Mouse (Mus musculus): Measurements from ENCODE around the gene Ifnl2. TPM values are rescaled to one million over a fixed set of nuclear protein-coding genes. Genes with fewer than 3 reads are reported as not detected.
"Not testable (repeated sequence)": the region's sequence is repeated elsewhere in the genome, so short reads cannot be mapped to it uniquely, and the experiment has no call there.

Ifnl2 gene
- polyA plus RNA-seq, 1 experiment from 2014 or later = not detected

DNA sequence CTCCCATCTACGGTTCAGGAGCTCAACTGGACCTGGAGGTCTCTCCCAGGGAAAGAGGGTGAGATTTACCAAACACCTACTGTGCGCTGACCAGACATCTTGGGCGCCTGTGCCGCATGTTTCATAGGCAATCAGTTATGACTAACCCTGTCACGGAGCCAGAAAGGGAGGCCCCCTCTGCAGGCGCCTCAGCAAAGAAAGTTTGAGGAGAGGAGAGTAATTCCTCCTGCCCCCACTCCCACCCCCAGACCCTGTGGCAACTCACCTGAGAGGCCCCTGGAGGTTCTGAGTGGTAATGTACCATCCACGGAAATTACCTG is 35.6 kb upstream of the Ifnl2 start:
- H3K4me3 ChIP-seq (ENCODE audit: low read depth, low read length) = no peak overlapping the region
- H3K27ac ChIP-seq (ENCODE audit: low read depth, low read length) = no peak overlapping the region
- H3K9ac ChIP-seq (ENCODE audit: low read depth, low read length) = no peak overlapping the region
- H3K9me3 ChIP-seq (replicated peaks; ENCODE audit: control insufficient read depth, low read length) = no peaks in the 10 kb centered on the region
- H3K36me3 ChIP-seq (ENCODE audit: control insufficient read depth, insufficient read depth, low read length) = no peaks in the 10 kb centered on the region
- H3K4me2 ChIP-seq = no peak overlapping the region
- ATAC-seq (replicated peaks; ENCODE audit: insufficient number of reproducible peaks, low FRiP score, low TSS enrichment) = no peak
- peaks cover 46% of the 10 kb centered on the region for H3K27me3 ChIP-seq (ENCODE audit: control insufficient read depth, insufficient read depth, low read length)
- WGBS (ENCODE audit: insufficient replicate concordance) = 46% methylated on average over 7 of the region's 7 CpGs
- peaks cover 9% of the 10 kb centered on the region; the same call in 1 of the 2 replicates for H3K4me1 ChIP-seq (ENCODE audit: control insufficient read depth, insufficient read depth, low read length)

DNA sequence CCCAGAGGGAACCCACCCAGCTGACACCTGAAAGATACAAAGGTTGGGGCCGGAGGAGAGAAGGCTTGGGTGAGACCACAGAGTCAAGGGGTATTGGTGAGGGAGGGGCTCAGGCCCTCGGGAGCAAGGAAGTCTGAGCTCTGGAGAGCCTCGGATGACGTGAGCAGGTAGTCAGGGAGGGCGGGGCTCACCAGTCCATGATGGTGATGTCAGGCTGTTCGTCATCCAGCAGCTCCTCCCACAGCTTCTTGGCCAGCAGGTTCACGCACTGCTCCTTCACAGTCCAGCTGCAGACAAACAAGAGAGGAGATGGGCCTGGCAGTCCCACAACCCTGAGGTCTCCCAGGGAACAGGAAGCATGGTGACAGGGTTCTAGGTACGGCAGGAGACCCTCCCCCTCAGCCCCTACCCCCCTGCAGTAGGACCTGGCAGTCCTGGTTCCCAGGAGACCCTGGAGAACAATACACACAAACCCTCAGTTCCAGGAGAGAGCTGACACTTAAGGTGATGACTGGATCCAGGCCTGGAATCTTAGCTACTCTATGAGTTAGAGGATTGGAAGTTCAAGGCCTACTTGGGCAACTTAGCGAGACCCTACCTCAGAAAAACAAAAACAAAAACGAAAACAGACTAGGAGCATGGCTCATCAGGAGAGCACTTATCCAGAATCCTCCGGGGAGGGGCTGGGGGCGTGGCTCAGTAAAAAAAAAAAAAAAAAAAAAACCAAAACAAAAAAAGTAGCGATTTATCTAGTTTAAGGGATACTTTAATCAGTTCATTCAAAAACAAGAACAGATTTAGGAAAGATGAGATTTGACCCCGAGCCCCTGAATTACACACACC is 35.0 kb upstream of the Ifnl2 start:
- no peak overlapping the region for H3K27ac ChIP-seq (ENCODE audit: low read depth, low read length)
- no peak overlapping the region for H3K4me2 ChIP-seq
- 22% methylated on average over 14 of the region's 14 CpGs for WGBS (ENCODE audit: insufficient replicate concordance)
- H3K4me3 ChIP-seq (ENCODE audit: low read depth, low read length) = no peak overlapping the region
- H3K4me1 ChIP-seq (ENCODE audit: control insufficient read depth, insufficient read depth, low read length) = peaks cover 9% of the 10 kb centered on the region; the same call in 1 of the 2 replicates
- H3K27me3 ChIP-seq (ENCODE audit: control insufficient read depth, insufficient read depth, low read length) = peaks cover 46% of the 10 kb centered on the region
- ATAC-seq (replicated peaks; ENCODE audit: insufficient number of reproducible peaks, low FRiP score, low TSS enrichment) = no peak
- no peaks in the 10 kb centered on the region for H3K9me3 ChIP-seq (replicated peaks; ENCODE audit: control insufficient read depth, low read length)
- H3K9ac ChIP-seq (ENCODE audit: low read depth, low read length) = no peak overlapping the region
- no peaks in the 10 kb centered on the region for H3K36me3 ChIP-seq (ENCODE audit: control insufficient read depth, insufficient read depth, low read length)

DNA sequence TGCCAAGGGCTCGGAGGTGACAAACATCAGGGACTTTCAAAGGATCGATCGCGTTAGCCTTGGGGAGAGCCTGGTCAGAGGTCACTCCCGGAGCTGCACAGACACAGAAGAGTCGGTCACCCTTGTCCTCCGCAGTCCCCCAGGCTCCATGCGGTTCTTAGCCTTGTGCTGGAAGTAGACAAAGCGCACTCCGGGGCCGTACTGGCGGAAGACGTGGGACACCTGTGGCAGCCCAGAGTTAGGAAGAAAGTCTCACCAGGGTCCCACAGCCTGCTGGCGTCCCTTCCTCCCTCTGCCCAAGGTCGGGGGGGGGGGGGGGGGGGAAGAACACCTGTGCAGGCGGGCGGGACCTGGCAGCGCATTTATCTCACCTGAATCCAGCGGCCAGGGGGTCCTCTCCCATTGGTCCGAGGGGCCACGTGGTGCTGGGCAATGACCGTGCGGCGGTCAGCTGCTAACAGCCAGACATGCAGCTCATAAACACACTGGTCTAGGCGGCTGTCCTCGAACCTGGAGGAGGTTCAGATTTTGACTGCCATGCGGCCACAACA is 33.9 kb upstream of the Ifnl2 start:
- Histone ChIP-seq H3K27me3 (ENCODE audit: control insufficient read depth, insufficient read depth, low read length) (peaks cover 46% of the 10 kb centered on the region), H3K4me3 (ENCODE audit: low read depth, low read length) (0 out of 2 replicates have a peak overlapping the region, but pooled peaks have one; percentile 14), H3K4me2 (peak overlapping the region; percentile 55), H3K9ac (ENCODE audit: low read depth, low read length) (no peak overlapping the region), H3K9me3 (replicated peaks; ENCODE audit: control insufficient read depth, low read length) (no peaks in the 10 kb centered on the region), H3K27ac (ENCODE audit: low read depth, low read length) (no peak overlapping the region), H3K4me1 (ENCODE audit: control insufficient read depth, insufficient read depth, low read length) (peaks cover 9% of the 10 kb centered on the region; the same call in 1 of the 2 replicates), H3K36me3 (ENCODE audit: control insufficient read depth, insufficient read depth, low read length) (no peaks in the 10 kb centered on the region)
- WGBS (ENCODE audit: insufficient replicate concordance) = 8% methylated on average over 26 of the region's 27 CpGs
- no peak for ATAC-seq (replicated peaks; ENCODE audit: insufficient number of reproducible peaks, low FRiP score, low TSS enrichment)

DNA sequence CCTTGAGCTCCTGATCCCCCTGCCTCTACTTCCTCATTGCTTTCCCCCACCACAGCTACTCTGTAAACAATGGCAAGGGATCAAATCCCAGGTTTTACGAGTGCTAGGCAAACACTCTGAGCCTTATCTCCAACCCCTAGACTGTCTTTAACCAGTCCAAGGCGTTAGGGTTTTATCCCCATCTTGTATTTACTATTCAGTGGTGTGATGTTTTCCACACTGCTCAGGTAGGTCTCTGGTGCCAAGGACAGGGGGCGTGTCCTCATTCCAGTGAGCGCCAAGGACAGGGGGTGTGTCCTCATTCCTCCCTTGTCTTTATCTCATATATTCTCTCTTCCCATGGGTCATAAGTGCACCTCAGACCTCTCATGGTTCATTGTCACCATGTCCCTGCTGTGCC is 30.3 kb upstream of the Ifnl2 start, which contains the start of gene Sycn:
Gene Sycn (plus strand): TSS at position 360 of the 400 bp plus-strand sequence.
- H3K27ac ChIP-seq (ENCODE audit: low read depth, low read length) = no peak within 1 kb of the TSS
- H3K9ac ChIP-seq (ENCODE audit: low read depth, low read length) = no peak within 1 kb of the TSS
- no peaks in the 10 kb centered on the region for H3K9me3 ChIP-seq (replicated peaks; ENCODE audit: control insufficient read depth, low read length)
- no peak within 1 kb of the TSS for H3K4me3 ChIP-seq (ENCODE audit: low read depth, low read length)
- no peak within 1 kb of the TSS for H3K4me2 ChIP-seq
- no peak for ATAC-seq (replicated peaks; ENCODE audit: insufficient number of reproducible peaks, low FRiP score, low TSS enrichment)
- 61% methylated on average over 4 of the region's 4 CpGs for WGBS (ENCODE audit: insufficient replicate concordance)
- no peaks in the 10 kb centered on the region for H3K36me3 ChIP-seq (ENCODE audit: control insufficient read depth, insufficient read depth, low read length)
- no peaks in the 10 kb centered on the region for H3K4me1 ChIP-seq (ENCODE audit: control insufficient read depth, insufficient read depth, low read length)
- peaks cover 17% of the 10 kb centered on the region for H3K27me3 ChIP-seq (ENCODE audit: control insufficient read depth, insufficient read depth, low read length)

DNA sequence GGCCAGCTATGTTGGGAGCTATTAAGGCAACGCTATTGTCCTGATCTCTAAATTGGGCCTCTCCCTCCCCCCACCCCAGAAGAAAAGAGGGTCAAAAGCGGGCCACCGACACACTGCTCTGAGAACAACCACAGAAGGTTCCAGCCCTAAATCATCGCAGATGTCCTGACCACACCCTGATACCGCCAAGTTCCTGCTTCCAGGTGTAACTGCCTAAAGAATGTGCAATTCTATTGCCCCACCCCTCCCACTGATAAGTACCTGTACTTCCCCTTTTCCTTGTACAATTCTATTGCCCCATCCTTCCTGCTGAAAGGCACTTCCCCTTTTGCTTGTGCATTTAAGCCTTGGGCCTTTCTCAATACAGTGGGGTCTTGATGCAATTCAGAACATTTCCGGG is 28.6 kb upstream of the Ifnl2 start:
- H3K4me2 ChIP-seq = not testable (repeated sequence)

DNA sequence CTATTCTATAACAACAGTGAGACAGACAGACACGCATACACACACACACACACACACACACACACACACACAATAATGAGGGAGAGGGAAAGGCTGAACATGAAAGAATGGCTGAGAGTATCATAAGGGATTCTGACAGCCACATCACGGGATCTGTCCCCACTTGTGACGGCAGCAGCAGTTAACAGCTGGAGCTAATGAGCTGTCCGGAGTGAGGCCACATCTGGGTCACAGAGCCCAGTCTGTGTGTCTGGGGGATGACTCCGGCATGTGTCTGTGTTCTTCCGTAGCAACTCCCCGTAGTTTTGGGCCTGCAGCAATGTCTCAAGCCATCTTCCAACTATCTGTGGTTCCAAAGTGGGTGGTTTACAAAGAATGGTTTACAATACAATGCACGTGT is 21.8 kb upstream of the Ifnl2 start:
- Histone ChIP-seq H3K9ac (ENCODE audit: low read depth, low read length) (no peak overlapping the region), H3K4me2 (no peak overlapping the region), H3K9me3 (replicated peaks; ENCODE audit: control insufficient read depth, low read length) (no peaks in the 10 kb centered on the region), H3K36me3 (ENCODE audit: control insufficient read depth, insufficient read depth, low read length) (no peaks in the 10 kb centered on the region), H3K4me3 (ENCODE audit: low read depth, low read length) (no peak overlapping the region), H3K27ac (ENCODE audit: low read depth, low read length) (no peak overlapping the region), H3K4me1 (ENCODE audit: control insufficient read depth, insufficient read depth, low read length) (no peaks in the 10 kb centered on the region), H3K27me3 (ENCODE audit: control insufficient read depth, insufficient read depth, low read length) (peaks cover 6% of the 10 kb centered on the region; the same call in 1 of the 2 replicates)
- no peak for ATAC-seq (replicated peaks; ENCODE audit: insufficient number of reproducible peaks, low FRiP score, low TSS enrichment)
- whole genome bisulfite sequencing (ENCODE audit: insufficient replicate concordance) = 67% methylated on average over 8 of the region's 8 CpGs

More for the DNA sequence above, 28.6 kb upstream of the Ifnl2 start:
- WGBS (ENCODE audit: insufficient replicate concordance) = 84% methylated on average over 6 of the region's 6 CpGs
- not testable (repeated sequence) for ATAC-seq (replicated peaks; ENCODE audit: insufficient number of reproducible peaks, low FRiP score, low TSS enrichment); H3K4me3 ChIP-seq (ENCODE audit: low read depth, low read length); H3K9ac ChIP-seq (ENCODE audit: low read depth, low read length); H3K27ac ChIP-seq (ENCODE audit: low read depth, low read length); H3K9me3 ChIP-seq (replicated peaks; ENCODE audit: control insufficient read depth, low read length); H3K4me1 ChIP-seq (ENCODE audit: control insufficient read depth, insufficient read depth, low read length); H3K27me3 ChIP-seq (ENCODE audit: control insufficient read depth, insufficient read depth, low read length); H3K36me3 ChIP-seq (ENCODE audit: control insufficient read depth, insufficient read depth, low read length)

DNA sequence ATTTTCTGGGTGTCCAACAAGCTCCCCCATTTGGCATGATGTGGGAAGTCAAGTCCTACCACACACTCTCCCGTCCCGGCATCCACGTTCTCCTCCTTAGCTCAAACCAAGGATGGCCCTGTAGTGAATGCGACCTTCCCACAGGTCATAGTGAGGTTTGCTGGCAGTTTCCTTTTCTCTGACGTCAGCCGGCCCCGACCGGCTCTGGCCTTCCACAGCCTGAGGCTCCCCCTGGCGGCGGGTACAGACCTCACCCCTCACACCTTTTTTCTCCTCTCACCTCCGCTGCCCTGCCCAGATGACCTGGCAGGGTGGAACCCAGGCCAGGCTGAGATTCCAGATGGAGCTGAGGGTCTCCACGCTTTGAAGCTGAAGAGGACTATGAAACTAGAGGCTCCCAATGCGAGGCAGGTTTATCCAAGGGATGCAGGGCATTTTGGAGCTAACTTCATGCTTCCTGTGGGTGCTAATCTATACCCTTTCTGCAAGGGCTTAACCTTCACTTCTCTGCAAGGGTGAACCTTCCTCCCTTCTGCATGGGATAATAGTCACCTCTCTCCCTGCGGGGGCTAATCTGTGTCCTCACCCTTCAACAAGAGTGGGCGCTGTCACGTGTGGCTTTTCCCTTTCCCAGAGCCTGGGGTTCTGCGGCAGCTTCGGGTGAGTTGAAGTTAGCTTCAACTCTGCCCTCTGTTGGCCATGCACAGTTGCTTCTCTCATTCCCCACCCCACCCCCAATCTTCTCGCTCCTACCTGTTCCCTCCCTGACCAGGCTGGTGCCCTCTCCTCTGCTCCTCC is 17.9 kb upstream of the Ifnl2 start:
- Histone ChIP-seq H3K36me3 (ENCODE audit: control insufficient read depth, insufficient read depth, low read length) (no peaks in the 10 kb centered on the region), H3K27ac (ENCODE audit: low read depth, low read length) (no peak overlapping the region), H3K27me3 (ENCODE audit: control insufficient read depth, insufficient read depth, low read length) (peaks cover 6% of the 10 kb centered on the region; the same call in 1 of the 2 replicates), H3K4me3 (ENCODE audit: low read depth, low read length) (no peak overlapping the region), H3K9me3 (replicated peaks; ENCODE audit: control insufficient read depth, low read length) (no peaks in the 10 kb centered on the region), H3K9ac (ENCODE audit: low read depth, low read length) (no peak overlapping the region), H3K4me2 (peak overlapping the region; percentile 14; the same call in 1 of the 2 replicates), H3K4me1 (ENCODE audit: control insufficient read depth, insufficient read depth, low read length) (no peaks in the 10 kb centered on the region)
- ATAC-seq (replicated peaks; ENCODE audit: insufficient number of reproducible peaks, low FRiP score, low TSS enrichment) = no peak; the same call in 1 of the 2 replicates
- 6% methylated on average over 19 of the region's 19 CpGs for WGBS (ENCODE audit: insufficient replicate concordance)

DNA sequence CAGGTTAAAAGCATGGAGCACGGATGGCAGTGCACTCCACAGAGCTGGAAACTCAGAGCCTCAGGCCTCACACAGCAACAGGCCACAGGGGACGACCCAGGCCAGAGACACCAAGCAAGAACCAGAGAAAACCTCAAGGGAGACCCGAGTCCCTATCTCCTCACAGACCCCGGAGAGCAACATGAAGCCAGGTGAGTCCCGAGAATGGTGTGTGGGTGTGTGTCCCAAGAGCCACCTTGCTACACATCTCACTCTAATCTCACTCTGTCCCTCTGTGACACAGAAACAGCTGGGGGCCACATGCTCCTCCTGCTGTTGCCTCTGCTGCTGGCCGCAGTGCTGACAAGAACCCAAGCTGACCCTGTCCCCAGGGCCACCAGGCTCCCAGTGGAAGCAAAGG is 12.3 kb upstream of the Ifnl2 start, which contains the start of gene Ifnl3:
Gene Ifnl3 (plus strand): TSS at position 301 of the 400 bp plus-strand sequence.
- ATAC-seq (replicated peaks; ENCODE audit: insufficient number of reproducible peaks, low FRiP score, low TSS enrichment) = not testable (repeated sequence)
- WGBS (ENCODE audit: insufficient replicate concordance) = 50% methylated on average over 5 of the region's 6 CpGs

More for the DNA sequence above, 12.3 kb upstream of the Ifnl2 start, which contains the start of gene Ifnl3:
- H3K4me2 ChIP-seq; H3K27me3 ChIP-seq (ENCODE audit: control insufficient read depth, insufficient read depth, low read length); H3K4me3 ChIP-seq (ENCODE audit: low read depth, low read length); H3K9me3 ChIP-seq (replicated peaks; ENCODE audit: control insufficient read depth, low read length); H3K9ac ChIP-seq (ENCODE audit: low read depth, low read length); H3K36me3 ChIP-seq (ENCODE audit: control insufficient read depth, insufficient read depth, low read length); H3K4me1 ChIP-seq (ENCODE audit: control insufficient read depth, insufficient read depth, low read length); H3K27ac ChIP-seq (ENCODE audit: low read depth, low read length): not testable (repeated sequence)
